Mouse (Mus musculus) spleen, adult 2 months (tissue): ENCODE data around the gene Ppm1h. TPM values are rescaled to one million over a fixed set of nuclear protein-coding genes. Genes with fewer than 3 reads are reported as not detected.

ENCODE experiments used
- DNase-seq, 2 experiments: peaks; one replicate each; pipeline versions ENCODE4 v3.0.0 to v3.0.0-alpha.2; 2012 to 2021; ENCODE audit warnings: low spot score in 2 of 2, low read depth in 1 of 2
- H3K27ac ChIP-seq: fragments of 200-500 bp; 2 replicates; pipeline ENCODE4 v1.5.1; 2012; ENCODE audit warnings: low read length, inconsistent platforms; ENCODE audit not compliant: insufficient read depth
- H3K27me3 ChIP-seq: fragments of 200-500 bp; 2 replicates; pipeline ENCODE4 v1.6.1; 2012; ENCODE audit warnings: mild to moderate bottlenecking, moderate library complexity, low read length, inconsistent platforms; ENCODE audit not compliant: control insufficient read depth, insufficient read depth
- H3K36me3 ChIP-seq: fragments of 200-500 bp; 2 replicates; pipeline ENCODE4 v1.6.1; 2012; ENCODE audit warnings: mild to moderate bottlenecking, low read length, inconsistent platforms; ENCODE audit not compliant: control insufficient read depth, insufficient read depth
- H3K4me1 ChIP-seq: fragments of 200-500 bp; 2 replicates; pipeline ENCODE4 v1.6.1; 2011; ENCODE audit warnings: inconsistent platforms; ENCODE audit not compliant: control insufficient read depth, insufficient read depth, insufficient read length
- H3K4me3 ChIP-seq: fragments of 200-500 bp; 2 replicates; pipeline ENCODE4 v1.5.1; 2011; ENCODE audit warnings: mild to moderate bottlenecking, inconsistent platforms; ENCODE audit not compliant: insufficient read depth, insufficient read length; ENCODE audit errors: extremely low read depth
- CTCF ChIP-seq: fragments of 200-500 bp; IDR thresholded peaks from 2 replicates; pipeline ENCODE4 v1.5.1; 2011; ENCODE audit warnings: mild to moderate bottlenecking, inconsistent platforms; ENCODE audit not compliant: insufficient read depth, insufficient read length, insufficient replicate concordance; ENCODE audit errors: extremely low read depth
- POLR2A ChIP-seq: fragments of 200-500 bp; IDR thresholded peaks from 2 replicates; pipeline ENCODE4 v1.6.1; 2011; ENCODE audit warnings: low read depth, low read length, inconsistent platforms
- WGBS: fragments of 180-500 bp; shearing (Covaris S2); methylation state at CpG from one replicate; pipeline ENCODE4 v1.1.7; 2018; 5-methylcytosine and 5-hydroxymethylcytosine counted together
- polyA plus RNA-seq: library from polyadenylated mRNA; depleted of rRNA; stranded (reverse); fragments of >200 nt; gene quantifications from 2 replicates; pipeline ENCODE4 v1.2.3, GENCODE M21; 2012

The Ppm1h gene
- polyA plus RNA-seq, 1 experiment: 9.7 TPM

- 91% methylated on average over 8 of the region's 8 CpGs for WGBS
- 0 out of 2 replicates have a peak, but pooled peaks cover 2% of the 10 kb centered on the region for H3K36me3 ChIP-seq
- no peaks in the 10 kb centered on the region for H3K4me1 ChIP-seq
- DNase-seq: no peak
- no peak overlapping the region for H3K4me3 ChIP-seq
- no peaks in the 10 kb centered on the region for H3K27me3 ChIP-seq
- no peak overlapping the region for H3K27ac ChIP-seq
- no peak for TF ChIP-seq POLR2A
- no peak for TF ChIP-seq CTCF
Observed at GRCm38 (mm10) chr10:122842014-122842413, 163.5 kb downstream of the Ppm1h start.

GRCm38 (mm10) chr10:122842961-122843360 lies 164.4 kb downstream of the Ppm1h start:
- no peaks in the 10 kb centered on the region for H3K27me3 ChIP-seq
- no peak overlapping the region for H3K4me3 ChIP-seq
- no peak for DNase-seq
- 0 out of 2 replicates have a peak, but pooled peaks cover 2% of the 10 kb centered on the region for H3K36me3 ChIP-seq
- WGBS: 94% methylated on average over 8 of the region's 8 CpGs
- H3K4me1 ChIP-seq: no peaks in the 10 kb centered on the region
- no peak overlapping the region for H3K27ac ChIP-seq
- TF ChIP-seq POLR2A: no peak
- no peak for TF ChIP-seq CTCF

GRCm38 (mm10) chr10:122845471-122845870 lies 166.9 kb downstream of the Ppm1h start:
- no peaks in the 10 kb centered on the region for H3K27me3 ChIP-seq
- TF ChIP-seq POLR2A (no peak), CTCF (no peak)
- no peak for DNase-seq
- H3K36me3 ChIP-seq: 0 out of 2 replicates have a peak, but pooled peaks cover 2% of the 10 kb centered on the region
- no peak overlapping the region for H3K4me3 ChIP-seq
- 71% methylated on average over 7 of the region's 7 CpGs for WGBS
- no peaks in the 10 kb centered on the region for H3K4me1 ChIP-seq
- no peak overlapping the region for H3K27ac ChIP-seq

- 86% methylated on average over 1 of the region's 1 CpGs for WGBS
- no peaks in the 10 kb centered on the region for H3K4me1 ChIP-seq
- DNase-seq: no peak
- no peak overlapping the region for H3K4me3 ChIP-seq
- no peaks in the 10 kb centered on the region for H3K36me3 ChIP-seq
- TF ChIP-seq CTCF (no peak), POLR2A (no peak)
- no peaks in the 10 kb centered on the region for H3K27me3 ChIP-seq
- no peak overlapping the region for H3K27ac ChIP-seq
Observed at GRCm38 (mm10) chr10:122846476-122846875, 167.9 kb downstream of the Ppm1h start.

- 84% methylated on average over 2 of the region's 2 CpGs for WGBS
- TF ChIP-seq CTCF: no peak
- DNase-seq: no peak
Observed at GRCm38 (mm10) chr10:122848020-122848457, 169.5 kb downstream of the Ppm1h start.

GRCm38 (mm10) chr10:122851267-122852160 lies 173.0 kb downstream of the Ppm1h start:
- H3K27me3 ChIP-seq: no peaks in the 10 kb centered on the region
- H3K36me3 ChIP-seq: no peaks in the 10 kb centered on the region
- no peaks in the 10 kb centered on the region for H3K4me1 ChIP-seq
- H3K4me3 ChIP-seq: no peak overlapping the region
- WGBS: 91% methylated on average over 16 of the region's 16 CpGs
- DNase-seq: no peak
- H3K27ac ChIP-seq: no peak overlapping the region
- TF ChIP-seq POLR2A: no peak
- TF ChIP-seq CTCF: no peak

More at GRCm38 (mm10) chr10:122848020-122848457, 169.5 kb downstream of the Ppm1h start:
- H3K27me3 ChIP-seq: no peaks in the 10 kb centered on the region
- H3K27ac ChIP-seq: no peak overlapping the region
- H3K36me3 ChIP-seq: no peaks in the 10 kb centered on the region
- no peaks in the 10 kb centered on the region for H3K4me1 ChIP-seq
- no peak overlapping the region for H3K4me3 ChIP-seq

GRCm38 (mm10) chr10:122854571-122854970 lies 176.0 kb downstream of the Ppm1h start:
- Histone ChIP-seq H3K4me1 (no peaks in the 10 kb centered on the region), H3K27ac (no peak overlapping the region), H3K4me3 (no peak overlapping the region), H3K36me3 (no peaks in the 10 kb centered on the region), H3K27me3 (no peaks in the 10 kb centered on the region)
- 71% methylated on average over 6 of the region's 6 CpGs for WGBS
- TF ChIP-seq CTCF (no peak), POLR2A (no peak)
- no peak for DNase-seq
